Mouse (Mus musculus): Measurements from ENCODE around the gene Plekhb2. TPM values are rescaled to one million over a fixed set of nuclear protein-coding genes. Genes with fewer than 3 reads are reported as not detected.

The Plekhb2 gene
- polyA plus RNA-seq, 1 experiment from 2014 or later, result 16.5 TPM

GRCm38 (mm10) chr1:34811581-34811980, 38.2 kb upstream of the Plekhb2 start:
- WGBS, result 68% methylated on average over 6 of the region's 6 CpGs
- H3K4me2 ChIP-seq (ENCODE audit: low read depth, severe bottlenecking), result no peak overlapping the region
- H3K4me3 ChIP-seq (ENCODE audit: low read depth, low read length), result no peak overlapping the region
- no peak for DNase-seq (ENCODE audit: low spot score)
- no peak for ATAC-seq (ENCODE audit: insufficient number of reproducible peaks, low FRiP score, low TSS enrichment, low read depth)
- no peak overlapping the region for H3K9ac ChIP-seq (ENCODE audit: low read length)
- H3K4me1 ChIP-seq (ENCODE audit: control insufficient read depth, insufficient read depth, low read length), result no peaks in the 10 kb centered on the region
- peaks cover 15% of the 10 kb centered on the region; the same call in 1 of the 2 replicates for H3K36me3 ChIP-seq (ENCODE audit: control insufficient read depth, insufficient read depth, low read length)
- H3K9me3 ChIP-seq (ENCODE audit: control insufficient read depth, low read length), result no peaks in the 10 kb centered on the region
- no peaks in the 10 kb centered on the region for H3K27me3 ChIP-seq (ENCODE audit: control insufficient read depth, insufficient read depth, low read length)
- no peak overlapping the region for H3K27ac ChIP-seq (replicated peaks; ENCODE audit: low read depth, low read length)

GRCm38 (mm10) chr1:34812407-34813247, 37.1 kb upstream of the Plekhb2 start:
- 94% methylated on average over 13 of the region's 13 CpGs for WGBS
- H3K36me3 ChIP-seq (ENCODE audit: control insufficient read depth, insufficient read depth, low read length), result peaks cover 22% of the 10 kb centered on the region; the same call in 1 of the 2 replicates
- H3K4me2 ChIP-seq (ENCODE audit: low read depth, severe bottlenecking), result no peak overlapping the region
- H3K9me3 ChIP-seq (ENCODE audit: control insufficient read depth, low read length), result no peaks in the 10 kb centered on the region
- no peak overlapping the region for H3K9ac ChIP-seq (ENCODE audit: low read length)
- no peak overlapping the region for H3K4me3 ChIP-seq (ENCODE audit: low read depth, low read length)
- no peak for ATAC-seq (ENCODE audit: insufficient number of reproducible peaks, low FRiP score, low TSS enrichment, low read depth)
- DNase-seq (ENCODE audit: low spot score), result no peak
- H3K27ac ChIP-seq (replicated peaks; ENCODE audit: low read depth, low read length), result no peak overlapping the region
- no peaks in the 10 kb centered on the region for H3K27me3 ChIP-seq (ENCODE audit: control insufficient read depth, insufficient read depth, low read length)
- no peaks in the 10 kb centered on the region for H3K4me1 ChIP-seq (ENCODE audit: control insufficient read depth, insufficient read depth, low read length)

GRCm38 (mm10) chr1:34815843-34816242, 33.9 kb upstream of the Plekhb2 start:
- Histone ChIP-seq H3K27me3 (ENCODE audit: control insufficient read depth, insufficient read depth, low read length) (no peaks in the 10 kb centered on the region), H3K4me3 (ENCODE audit: low read depth, low read length) (no peak overlapping the region), H3K27ac (replicated peaks; ENCODE audit: low read depth, low read length) (no peak overlapping the region), H3K4me2 (ENCODE audit: low read depth, severe bottlenecking) (no peak overlapping the region), H3K9me3 (ENCODE audit: control insufficient read depth, low read length) (no peaks in the 10 kb centered on the region), H3K4me1 (ENCODE audit: control insufficient read depth, insufficient read depth, low read length) (no peaks in the 10 kb centered on the region), H3K9ac (ENCODE audit: low read length) (no peak overlapping the region), H3K36me3 (ENCODE audit: control insufficient read depth, insufficient read depth, low read length) (peaks cover 32% of the 10 kb centered on the region; the same call in 1 of the 2 replicates)
- WGBS, result 95% methylated on average over 6 of the region's 6 CpGs
- ATAC-seq (ENCODE audit: insufficient number of reproducible peaks, low FRiP score, low TSS enrichment, low read depth), result no peak
- no peak for DNase-seq (ENCODE audit: low spot score)

- DNase-seq (ENCODE audit: low spot score), result no peak
- no peak overlapping the region for H3K4me3 ChIP-seq (ENCODE audit: low read depth, low read length)
- no peak overlapping the region for H3K4me2 ChIP-seq (ENCODE audit: low read depth, severe bottlenecking)
- H3K36me3 ChIP-seq (ENCODE audit: control insufficient read depth, insufficient read depth, low read length), result peaks cover 31% of the 10 kb centered on the region; the same call in 1 of the 2 replicates
- H3K9me3 ChIP-seq (ENCODE audit: control insufficient read depth, low read length), result no peaks in the 10 kb centered on the region
- no peak overlapping the region for H3K9ac ChIP-seq (ENCODE audit: low read length)
- no peaks in the 10 kb centered on the region for H3K4me1 ChIP-seq (ENCODE audit: control insufficient read depth, insufficient read depth, low read length)
- 93% methylated on average over 6 of the region's 6 CpGs for WGBS
- no peaks in the 10 kb centered on the region for H3K27me3 ChIP-seq (ENCODE audit: control insufficient read depth, insufficient read depth, low read length)
- H3K27ac ChIP-seq (replicated peaks; ENCODE audit: low read depth, low read length), result no peak overlapping the region
- ATAC-seq (ENCODE audit: insufficient number of reproducible peaks, low FRiP score, low TSS enrichment, low read depth), result no peak
Measured at GRCm38 (mm10) chr1:34819225-34819910, 30.4 kb upstream of the Plekhb2 start.

GRCm38 (mm10) chr1:34821411-34821810, 28.4 kb upstream of the Plekhb2 start:
- Histone ChIP-seq H3K27ac (replicated peaks; ENCODE audit: low read depth, low read length) (no peak overlapping the region), H3K27me3 (ENCODE audit: control insufficient read depth, insufficient read depth, low read length) (no peaks in the 10 kb centered on the region), H3K4me2 (ENCODE audit: low read depth, severe bottlenecking) (no peak overlapping the region), H3K4me1 (ENCODE audit: control insufficient read depth, insufficient read depth, low read length) (no peaks in the 10 kb centered on the region), H3K36me3 (ENCODE audit: control insufficient read depth, insufficient read depth, low read length) (peaks cover 27% of the 10 kb centered on the region; the same call in 1 of the 2 replicates), H3K9me3 (ENCODE audit: control insufficient read depth, low read length) (no peaks in the 10 kb centered on the region), H3K4me3 (ENCODE audit: low read depth, low read length) (no peak overlapping the region), H3K9ac (ENCODE audit: low read length) (no peak overlapping the region)
- ATAC-seq (ENCODE audit: insufficient number of reproducible peaks, low FRiP score, low TSS enrichment, low read depth) (no peak), DNase-seq (ENCODE audit: low spot score) (no peak)
- 98% methylated on average over 2 of the region's 2 CpGs for WGBS

- Histone ChIP-seq H3K36me3 (ENCODE audit: control insufficient read depth, insufficient read depth, low read length) (peaks cover 21% of the 10 kb centered on the region; the same call in 1 of the 2 replicates), H3K4me3 (ENCODE audit: low read depth, low read length) (no peak overlapping the region), H3K9ac (ENCODE audit: low read length) (no peak overlapping the region), H3K27me3 (ENCODE audit: control insufficient read depth, insufficient read depth, low read length) (no peaks in the 10 kb centered on the region), H3K4me2 (ENCODE audit: low read depth, severe bottlenecking) (no peak overlapping the region), H3K27ac (replicated peaks; ENCODE audit: low read depth, low read length) (no peak overlapping the region), H3K9me3 (ENCODE audit: control insufficient read depth, low read length) (no peaks in the 10 kb centered on the region), H3K4me1 (ENCODE audit: control insufficient read depth, insufficient read depth, low read length) (no peaks in the 10 kb centered on the region)
- DNase-seq (ENCODE audit: low spot score) (no peak), ATAC-seq (ENCODE audit: insufficient number of reproducible peaks, low FRiP score, low TSS enrichment, low read depth) (no peak)
- WGBS, result 93% methylated on average over 7 of the region's 7 CpGs
Measured at GRCm38 (mm10) chr1:34822003-34822402, 27.8 kb upstream of the Plekhb2 start.

- Histone ChIP-seq H3K27ac (replicated peaks; ENCODE audit: low read depth, low read length) (no peak overlapping the region), H3K27me3 (ENCODE audit: control insufficient read depth, insufficient read depth, low read length) (no peaks in the 10 kb centered on the region), H3K4me2 (ENCODE audit: low read depth, severe bottlenecking) (no peak overlapping the region), H3K4me3 (ENCODE audit: low read depth, low read length) (no peak overlapping the region), H3K9ac (ENCODE audit: low read length) (no peak overlapping the region), H3K4me1 (ENCODE audit: control insufficient read depth, insufficient read depth, low read length) (no peaks in the 10 kb centered on the region), H3K9me3 (ENCODE audit: control insufficient read depth, low read length) (no peaks in the 10 kb centered on the region), H3K36me3 (ENCODE audit: control insufficient read depth, insufficient read depth, low read length) (peaks cover 17% of the 10 kb centered on the region; the same call in 1 of the 2 replicates)
- DNase-seq (ENCODE audit: low spot score) (no peak), ATAC-seq (ENCODE audit: insufficient number of reproducible peaks, low FRiP score, low TSS enrichment, low read depth) (no peak)
- 96% methylated on average over 7 of the region's 7 CpGs for WGBS
Measured at GRCm38 (mm10) chr1:34822746-34823145, 27.0 kb upstream of the Plekhb2 start.

- Histone ChIP-seq H3K36me3 (ENCODE audit: control insufficient read depth, insufficient read depth, low read length) (peaks cover 13% of the 10 kb centered on the region; the same call in 1 of the 2 replicates), H3K4me2 (ENCODE audit: low read depth, severe bottlenecking) (no peak overlapping the region), H3K9me3 (ENCODE audit: control insufficient read depth, low read length) (no peaks in the 10 kb centered on the region), H3K4me1 (ENCODE audit: control insufficient read depth, insufficient read depth, low read length) (no peaks in the 10 kb centered on the region), H3K9ac (ENCODE audit: low read length) (no peak overlapping the region), H3K27ac (replicated peaks; ENCODE audit: low read depth, low read length) (no peak overlapping the region), H3K27me3 (ENCODE audit: control insufficient read depth, insufficient read depth, low read length) (no peaks in the 10 kb centered on the region), H3K4me3 (ENCODE audit: low read depth, low read length) (no peak overlapping the region)
- ATAC-seq (ENCODE audit: insufficient number of reproducible peaks, low FRiP score, low TSS enrichment, low read depth), result no peak
- WGBS, result 95% methylated on average over 6 of the region's 6 CpGs
- DNase-seq (ENCODE audit: low spot score), result no peak
Measured at GRCm38 (mm10) chr1:34823353-34823752, 26.4 kb upstream of the Plekhb2 start.
